Mouse (Mus musculus) neural tube, embryonic 14.5 days (tissue): ENCODE measurements around the gene Prrx1. TPM values are rescaled to one million over a fixed set of nuclear protein-coding genes. Genes with fewer than 3 reads are reported as not detected.

ENCODE experiments used
- ATAC-seq: fragments of 200-750 bp; cut with Nextera tagmentation; 2 replicates; pipeline ENCODE4 v1.8.0; 2017; ENCODE audit warnings: low read depth, mild to moderate bottlenecking, moderate TSS enrichment, moderate library complexity
- H3K27ac ChIP-seq: fragments of 300-500 bp; sonication (generic); 2 replicates; pipeline ENCODE4 v1.5.1; 2014; ENCODE audit warnings: low read depth, mild to moderate bottlenecking, control low read depth, low read length, moderate library complexity, mixed read lengths
- H3K27me3 ChIP-seq: fragments of 300-500 bp; sonication (generic); 2 replicates; pipeline ENCODE4 v1.6.1; 2014; ENCODE audit warnings: low read length; ENCODE audit not compliant: control insufficient read depth, insufficient read depth
- H3K36me3 ChIP-seq: fragments of 300-500 bp; sonication (generic); 2 replicates; pipeline ENCODE4 v1.6.1; 2014; ENCODE audit warnings: low read length, mixed read lengths; ENCODE audit not compliant: control insufficient read depth, insufficient read depth
- H3K4me1 ChIP-seq: fragments of 300-500 bp; sonication (generic); 2 replicates; pipeline ENCODE4 v1.6.1; 2014; ENCODE audit warnings: low read length; ENCODE audit not compliant: control insufficient read depth, insufficient read depth
- H3K4me2 ChIP-seq: fragments of 300-500 bp; sonication (generic); 2 replicates; pipeline ENCODE4 v1.6.1; 2014; ENCODE audit warnings: mild to moderate bottlenecking, low read depth, low read length, control low read depth
- H3K4me3 ChIP-seq: fragments of 300-500 bp; sonication (generic); 2 replicates; pipeline ENCODE4 v1.5.1; 2014; ENCODE audit warnings: low read depth, low read length, control low read depth, mixed read lengths
- H3K9ac ChIP-seq: fragments of 300-500 bp; sonication (generic); replicated peaks from 2 replicates; pipeline ENCODE4 v1.6.1; 2014; ENCODE audit warnings: low read depth, mild to moderate bottlenecking, control low read depth, low read length, mixed read lengths
- H3K9me3 ChIP-seq: fragments of 300-500 bp; sonication (generic); 2 replicates; pipeline ENCODE4 v1.6.1; 2016; ENCODE audit warnings: low read length; ENCODE audit not compliant: control insufficient read depth
- WGBS: fragments of 180-500 bp; shearing (Covaris S2); extraction: QIAGEN DNeasy Blood & Tissue Kit; methylation state at CpG from one replicate; pipeline ENCODE4 v1.1.7; 2014; 5-methylcytosine and 5-hydroxymethylcytosine counted together
- polyA plus RNA-seq: library from polyadenylated mRNA; unstranded; fragments of >200 nt; fragmentation: Nextera tagmentation; extraction: Ambion mirVana; gene quantifications from 2 replicates; pipeline ENCODE4 v1.2.1, GENCODE M21; 2014

The Prrx1 gene
- 0.78 and 6.3 TPM in 2 replicates for polyA plus RNA-seq

- under 1% methylated on average over 17 of the region's 17 CpGs for WGBS
Measured at GRCm38 (mm10) chr1:163313101-163313773, at the start of gene Prrx1. TSS of gene Prrx1 (minus strand) at chr1:163313710.

GRCm38 (mm10) chr1:163362202-163362601, 48.7 kb upstream of the Prrx1 start:
- no peak overlapping the region for H3K9ac ChIP-seq
- H3K36me3 ChIP-seq = no peaks in the 10 kb centered on the region
- H3K4me1 ChIP-seq = no peaks in the 10 kb centered on the region
- WGBS = 81% methylated on average over 8 of the region's 8 CpGs
- no peaks in the 10 kb centered on the region for H3K9me3 ChIP-seq
- H3K4me2 ChIP-seq = no peak overlapping the region
- H3K27ac ChIP-seq = no peak overlapping the region
- H3K4me3 ChIP-seq = no peak overlapping the region
- H3K27me3 ChIP-seq = no peaks in the 10 kb centered on the region
- no peak for ATAC-seq

More at GRCm38 (mm10) chr1:163313101-163313773, at the start of gene Prrx1:
- Histone ChIP-seq H3K9ac (no peak within 1 kb of the TSS), H3K4me1 (peaks cover 18% of the 10 kb centered on the region; the same call in 1 of the 2 replicates), H3K4me2 (peak within 1 kb of the TSS; percentile 54), H3K27me3 (peaks cover 43% of the 10 kb centered on the region), H3K4me3 (peak within 1 kb of the TSS; percentile 32), H3K36me3 (no peaks in the 10 kb centered on the region), H3K27ac (no peak within 1 kb of the TSS), H3K9me3 (no peaks in the 10 kb centered on the region)
- no peak for ATAC-seq

- H3K4me3 ChIP-seq = no peak overlapping the region
- no peaks in the 10 kb centered on the region for H3K36me3 ChIP-seq
- no peak overlapping the region for H3K9ac ChIP-seq
- no peaks in the 10 kb centered on the region for H3K4me1 ChIP-seq
- no peak overlapping the region for H3K27ac ChIP-seq
- no peak overlapping the region for H3K4me2 ChIP-seq
- no peak for ATAC-seq
- 87% methylated on average over 5 of the region's 5 CpGs for WGBS
- no peaks in the 10 kb centered on the region for H3K27me3 ChIP-seq
- H3K9me3 ChIP-seq = no peaks in the 10 kb centered on the region
Measured at GRCm38 (mm10) chr1:163361376-163361775, 47.9 kb upstream of the Prrx1 start.

DNA sequence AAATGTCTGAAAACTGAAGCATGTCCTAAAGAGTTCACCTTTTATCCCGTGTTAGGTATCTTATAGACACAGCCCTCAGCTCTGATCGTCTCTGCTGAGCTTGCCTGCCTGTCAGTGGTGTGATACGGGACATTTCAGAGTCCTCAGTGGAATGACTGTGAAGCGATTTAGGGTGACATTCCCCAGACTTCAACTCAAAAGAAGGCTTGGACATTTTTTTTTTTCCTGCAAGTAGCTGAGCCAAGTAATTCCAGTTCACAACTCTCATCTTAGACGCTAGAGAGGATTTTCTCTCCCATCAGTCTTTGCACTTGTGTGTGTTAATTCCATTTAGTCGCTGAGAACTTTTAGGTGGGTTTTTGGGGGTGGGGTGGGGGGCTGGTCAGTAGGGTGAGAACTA, 47.3 kb upstream of the Prrx1 start:
- no peak overlapping the region for H3K27ac ChIP-seq
- no peaks in the 10 kb centered on the region for H3K4me1 ChIP-seq
- H3K9me3 ChIP-seq = no peaks in the 10 kb centered on the region
- no peak overlapping the region for H3K4me3 ChIP-seq
- 77% methylated on average over 6 of the region's 6 CpGs for WGBS
- no peaks in the 10 kb centered on the region for H3K36me3 ChIP-seq
- H3K9ac ChIP-seq = no peak overlapping the region
- no peaks in the 10 kb centered on the region for H3K27me3 ChIP-seq
- no peak for ATAC-seq
- H3K4me2 ChIP-seq = no peak overlapping the region

DNA sequence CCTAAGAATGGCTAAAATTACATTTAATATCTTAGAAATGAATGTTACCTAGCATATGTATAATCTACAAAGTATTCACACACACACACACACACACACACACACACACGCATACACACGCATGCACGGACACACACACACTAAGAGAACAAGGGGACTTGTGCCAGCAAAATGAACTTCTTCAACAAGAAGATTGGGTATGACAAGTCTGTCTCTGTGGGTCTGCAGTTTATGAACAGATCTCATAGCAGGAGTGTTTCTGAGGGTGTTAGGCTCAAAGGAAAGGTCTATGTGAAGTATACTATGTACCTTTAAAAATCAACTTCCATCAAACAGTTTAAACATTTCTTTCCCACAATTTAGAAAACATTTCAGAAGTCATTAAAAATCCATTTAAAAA, 46.0 kb upstream of the Prrx1 start:
- Histone ChIP-seq H3K4me2 (no peak overlapping the region), H3K27me3 (no peaks in the 10 kb centered on the region), H3K4me1 (no peaks in the 10 kb centered on the region), H3K4me3 (no peak overlapping the region), H3K9ac (no peak overlapping the region), H3K36me3 (no peaks in the 10 kb centered on the region), H3K9me3 (no peaks in the 10 kb centered on the region), H3K27ac (no peak overlapping the region)
- WGBS = 91% methylated on average over 3 of the region's 3 CpGs
- no peak for ATAC-seq

- H3K27me3 ChIP-seq = no peaks in the 10 kb centered on the region
- no peak overlapping the region for H3K4me3 ChIP-seq
- no peak overlapping the region for H3K9ac ChIP-seq
- no peak overlapping the region for H3K27ac ChIP-seq
- no peak overlapping the region for H3K4me2 ChIP-seq
- no peaks in the 10 kb centered on the region for H3K36me3 ChIP-seq
- no peaks in the 10 kb centered on the region for H3K9me3 ChIP-seq
- WGBS = 61% methylated on average over 7 of the region's 7 CpGs
- H3K4me1 ChIP-seq = no peaks in the 10 kb centered on the region
- no peak for ATAC-seq
Measured at GRCm38 (mm10) chr1:163358165-163358564, 44.7 kb upstream of the Prrx1 start.

GRCm38 (mm10) chr1:163357733-163358132, 44.2 kb upstream of the Prrx1 start:
- Histone ChIP-seq H3K27me3 (no peaks in the 10 kb centered on the region), H3K4me2 (no peak overlapping the region), H3K36me3 (no peaks in the 10 kb centered on the region), H3K9me3 (no peaks in the 10 kb centered on the region), H3K9ac (no peak overlapping the region), H3K4me1 (no peaks in the 10 kb centered on the region), H3K27ac (no peak overlapping the region), H3K4me3 (no peak overlapping the region)
- no peak; the same call in 1 of the 2 replicates for ATAC-seq
- WGBS = 38% methylated on average over 6 of the region's 6 CpGs

DNA sequence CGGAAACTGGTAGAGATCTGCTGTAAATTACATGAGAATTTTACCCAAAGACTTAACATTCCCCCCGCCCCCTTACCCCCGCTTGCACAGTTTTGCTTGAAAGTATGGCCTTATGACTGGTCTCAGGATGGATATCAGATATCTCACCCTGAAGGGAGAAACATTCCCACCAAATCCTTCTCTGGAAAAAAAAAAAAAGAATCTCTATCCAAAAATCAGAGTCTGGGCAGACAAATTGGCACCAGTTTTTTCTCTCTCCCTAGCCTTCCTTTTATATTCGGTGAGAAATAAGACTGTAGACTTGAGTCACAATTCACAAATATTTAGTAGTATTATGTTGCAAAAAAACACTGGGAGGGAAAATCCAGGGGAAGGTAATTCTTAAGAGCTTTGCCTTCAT, 42.7 kb upstream of the Prrx1 start:
- WGBS = 61% methylated on average over 4 of the region's 4 CpGs
- H3K27me3 ChIP-seq = no peaks in the 10 kb centered on the region
- H3K9ac ChIP-seq = no peak overlapping the region

DNA sequence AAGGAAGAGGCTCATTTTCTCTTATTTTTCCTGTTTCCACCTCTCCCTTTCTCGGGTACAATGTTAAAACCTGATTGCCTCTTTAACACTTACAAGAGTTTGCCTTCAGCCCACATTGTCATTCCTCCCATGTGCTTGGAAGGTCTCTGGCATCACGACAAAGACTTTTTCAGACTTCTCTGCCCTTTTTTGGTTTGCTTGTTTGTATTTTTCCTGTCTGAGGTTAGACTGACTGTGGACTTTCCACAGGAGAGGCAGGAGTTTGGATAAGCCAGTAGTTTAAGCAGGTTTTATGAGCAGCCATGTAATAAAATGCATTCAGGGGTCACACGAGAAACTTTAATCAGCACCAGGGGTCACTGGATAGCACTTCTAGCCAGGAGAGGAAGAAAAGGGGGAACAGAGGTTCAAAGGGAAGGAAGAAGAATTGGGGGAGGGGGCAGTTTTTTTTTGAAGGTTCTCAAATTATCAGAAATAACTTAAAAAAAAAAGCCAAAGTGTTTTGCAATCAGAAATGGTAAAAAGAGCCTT, 42.2 kb upstream of the Prrx1 start:
- Histone ChIP-seq H3K36me3 (no peaks in the 10 kb centered on the region), H3K4me3 (no peak overlapping the region), H3K4me1 (no peaks in the 10 kb centered on the region), H3K9ac (no peak overlapping the region), H3K27ac (no peak overlapping the region), H3K4me2 (no peak overlapping the region), H3K27me3 (no peaks in the 10 kb centered on the region), H3K9me3 (no peaks in the 10 kb centered on the region)
- ATAC-seq = no peak
- WGBS = 12% methylated on average over 3 of the region's 3 CpGs

More for the DNA sequence above, 42.7 kb upstream of the Prrx1 start:
- Histone ChIP-seq H3K4me1 (no peaks in the 10 kb centered on the region), H3K4me2 (no peak overlapping the region), H3K4me3 (no peak overlapping the region), H3K9me3 (no peaks in the 10 kb centered on the region), H3K36me3 (no peaks in the 10 kb centered on the region), H3K27ac (no peak overlapping the region)
- ATAC-seq = no peak
